Mouse (Mus musculus) intestine, embryonic 16.5 days (tissue): Measurements from ENCODE around the gene Rbm28. TPM values are rescaled to one million over a fixed set of nuclear protein-coding genes. Genes with fewer than 3 reads are reported as not detected.

Experiments
- ATAC-seq: fragments of 200-750 bp; cut with Nextera tagmentation; 2 replicates; pipeline ENCODE4 v1.8.0; 2017; ENCODE audit warnings: moderate TSS enrichment, moderate library complexity
- H3K27ac ChIP-seq: fragments of 300-500 bp; sonication (generic); 2 replicates; pipeline ENCODE4 v1.5.1; 2014; ENCODE audit warnings: mild to moderate bottlenecking, low read length
- H3K27me3 ChIP-seq: fragments of 300-500 bp; sonication (generic); replicated peaks from 2 replicates; pipeline ENCODE4 v1.6.1; 2014; ENCODE audit warnings: low read length, control low read depth, mixed read lengths; ENCODE audit not compliant: control insufficient read depth, insufficient read depth
- H3K36me3 ChIP-seq: fragments of 300-500 bp; sonication (generic); 2 replicates; pipeline ENCODE4 v1.6.1; 2014; ENCODE audit warnings: low read length, control low read depth; ENCODE audit not compliant: control insufficient read depth, insufficient read depth
- H3K4me1 ChIP-seq: fragments of 300-500 bp; sonication (generic); 2 replicates; pipeline ENCODE4 v1.6.1; 2014; ENCODE audit warnings: low read length, control low read depth, mixed read lengths; ENCODE audit not compliant: control insufficient read depth, insufficient read depth
- H3K4me2 ChIP-seq: fragments of 300-500 bp; sonication (generic); 2 replicates; pipeline ENCODE4 v1.6.1; 2014; ENCODE audit warnings: low read depth, low read length, control low read depth
- H3K4me3 ChIP-seq: fragments of 300-500 bp; sonication (generic); 2 replicates; pipeline ENCODE4 v1.5.1; 2014; ENCODE audit warnings: mild to moderate bottlenecking, low read length
- H3K9ac ChIP-seq: fragments of 300-500 bp; sonication (generic); 2 replicates; pipeline ENCODE4 v1.6.1; 2014; ENCODE audit warnings: low read depth, low read length
- H3K9me3 ChIP-seq: fragments of 300-500 bp; sonication (generic); 2 replicates; pipeline ENCODE4 v1.6.1; 2016; ENCODE audit warnings: low read length, control low read depth; ENCODE audit not compliant: control insufficient read depth
- WGBS: fragments of 180-500 bp; shearing (Covaris S2); extraction: QIAGEN DNeasy Blood & Tissue Kit; methylation state at CpG from one replicate; pipeline ENCODE4 v1.1.7; 2014; 5-methylcytosine and 5-hydroxymethylcytosine counted together
- polyA plus RNA-seq: library from polyadenylated mRNA; unstranded; fragments of >200 nt; fragmentation: Nextera tagmentation; extraction: Ambion mirVana; gene quantifications from 2 replicates; pipeline ENCODE4 v1.2.1, GENCODE M21; 2015

Rbm28 gene
- polyA plus RNA-seq, 1 experiment from 2014 or later = 23.5 TPM

GRCm38 (mm10) chr6:29119990-29120389 lies 44.8 kb downstream of the Rbm28 start:
- Histone ChIP-seq H3K27me3 (no peaks in the 10 kb centered on the region), H3K4me1 (no peaks in the 10 kb centered on the region), H3K9me3 (no peaks in the 10 kb centered on the region), H3K9ac (no peak overlapping the region), H3K36me3 (peaks cover 6% of the 10 kb centered on the region; the same call in 1 of the 2 replicates), H3K4me3 (no peak overlapping the region), H3K4me2 (no peak overlapping the region), H3K27ac (no peak overlapping the region)
- 86% methylated on average over 13 of the region's 13 CpGs for WGBS
- no peak for ATAC-seq

DNA sequence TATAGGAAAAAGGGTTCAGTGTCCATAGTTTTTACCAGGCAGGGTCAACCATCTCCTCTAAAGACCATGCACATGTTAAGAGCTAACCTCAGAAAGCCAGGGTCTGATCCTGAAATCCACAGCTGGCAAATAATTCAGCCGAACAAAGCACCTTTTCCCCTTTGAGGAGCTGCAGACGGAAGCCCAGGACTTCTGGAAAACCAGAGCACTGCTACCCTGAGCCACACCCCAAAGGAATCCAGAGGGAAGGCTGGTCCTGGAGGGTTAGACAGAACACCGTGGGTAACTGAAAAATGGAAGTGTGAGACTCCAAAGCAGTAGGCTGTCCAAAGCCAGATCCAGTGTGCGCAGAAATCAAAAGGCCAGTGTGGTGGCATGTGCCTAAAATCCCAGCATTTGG lies 45.8 kb downstream of the Rbm28 start:
- Histone ChIP-seq H3K36me3 (no peaks in the 10 kb centered on the region), H3K27me3 (no peaks in the 10 kb centered on the region), H3K4me1 (no peaks in the 10 kb centered on the region), H3K9me3 (no peaks in the 10 kb centered on the region), H3K4me2 (no peak overlapping the region), H3K27ac (no peak overlapping the region), H3K9ac (no peak overlapping the region), H3K4me3 (no peak overlapping the region)
- ATAC-seq = no peak
- WGBS = 67% methylated on average over 4 of the region's 4 CpGs

DNA sequence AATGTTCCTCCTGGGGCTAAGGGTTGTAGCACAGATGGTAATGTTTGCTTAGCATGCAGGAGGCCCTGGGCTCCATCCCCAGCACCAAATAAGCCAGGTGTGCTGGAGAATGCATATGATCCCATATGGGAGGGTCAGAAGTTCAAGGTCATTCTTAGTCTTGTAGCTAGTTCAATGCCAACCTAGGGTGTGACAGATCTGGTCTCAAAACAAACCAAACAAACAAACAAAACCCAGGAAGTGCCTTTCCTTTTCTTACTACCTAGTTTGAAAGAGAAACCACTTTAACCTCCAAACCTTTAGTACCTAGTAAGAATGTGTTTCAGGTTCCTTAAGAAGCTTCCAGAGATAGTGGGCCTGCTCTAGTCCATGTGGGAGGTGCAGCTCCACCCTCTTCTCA lies 46.6 kb downstream of the Rbm28 start:
- Histone ChIP-seq H3K27me3 (no peaks in the 10 kb centered on the region), H3K4me2 (no peak overlapping the region), H3K36me3 (no peaks in the 10 kb centered on the region), H3K4me1 (no peaks in the 10 kb centered on the region), H3K9ac (no peak overlapping the region), H3K27ac (no peak overlapping the region), H3K4me3 (no peak overlapping the region), H3K9me3 (no peaks in the 10 kb centered on the region)
- ATAC-seq = no peak

- Histone ChIP-seq H3K4me2 (no peak overlapping the region), H3K4me3 (no peak overlapping the region), H3K9ac (no peak overlapping the region), H3K9me3 (no peaks in the 10 kb centered on the region), H3K27ac (no peak overlapping the region), H3K36me3 (no peaks in the 10 kb centered on the region), H3K27me3 (no peaks in the 10 kb centered on the region), H3K4me1 (no peaks in the 10 kb centered on the region)
- WGBS = 55% methylated on average over 7 of the region's 7 CpGs
- ATAC-seq = no peak
Measured at GRCm38 (mm10) chr6:29117417-29118104, 47.2 kb downstream of the Rbm28 start.

GRCm38 (mm10) chr6:29115756-29116155 lies 49.0 kb downstream of the Rbm28 start:
- H3K4me3 ChIP-seq = no peak overlapping the region

GRCm38 (mm10) chr6:29111501-29111900 lies 53.3 kb downstream of the Rbm28 start:
- H3K27ac ChIP-seq = no peak overlapping the region
- WGBS = 87% methylated on average over 4 of the region's 4 CpGs
- no peaks in the 10 kb centered on the region for H3K36me3 ChIP-seq
- no peak overlapping the region for H3K4me3 ChIP-seq
- H3K4me2 ChIP-seq = no peak overlapping the region
- H3K9ac ChIP-seq = no peak overlapping the region
- ATAC-seq = no peak
- H3K27me3 ChIP-seq = no peaks in the 10 kb centered on the region
- no peaks in the 10 kb centered on the region for H3K4me1 ChIP-seq
- H3K9me3 ChIP-seq = peaks cover 6% of the 10 kb centered on the region; the same call in 1 of the 2 replicates

More at GRCm38 (mm10) chr6:29115756-29116155, 49.0 kb downstream of the Rbm28 start:
- no peaks in the 10 kb centered on the region for H3K27me3 ChIP-seq
- H3K9ac ChIP-seq = no peak overlapping the region
- ATAC-seq = no peak
- no peaks in the 10 kb centered on the region for H3K36me3 ChIP-seq
- 72% methylated on average over 7 of the region's 7 CpGs for WGBS
- H3K9me3 ChIP-seq = peaks cover 5% of the 10 kb centered on the region; the same call in 1 of the 2 replicates
- no peak overlapping the region for H3K4me2 ChIP-seq
- no peak overlapping the region for H3K27ac ChIP-seq
- no peaks in the 10 kb centered on the region for H3K4me1 ChIP-seq

- H3K4me1 ChIP-seq = no peaks in the 10 kb centered on the region
- no peaks in the 10 kb centered on the region for H3K27me3 ChIP-seq
- no peak for ATAC-seq
- H3K4me3 ChIP-seq = no peak overlapping the region
- no peak overlapping the region for H3K27ac ChIP-seq
- 79% methylated on average over 1 of the region's 1 CpGs for WGBS
- no peaks in the 10 kb centered on the region for H3K36me3 ChIP-seq
- H3K9me3 ChIP-seq = peaks cover 6% of the 10 kb centered on the region; the same call in 1 of the 2 replicates
- no peak overlapping the region for H3K4me2 ChIP-seq
- no peak overlapping the region for H3K9ac ChIP-seq
Measured at GRCm38 (mm10) chr6:29108376-29108775, 56.4 kb downstream of the Rbm28 start.

DNA sequence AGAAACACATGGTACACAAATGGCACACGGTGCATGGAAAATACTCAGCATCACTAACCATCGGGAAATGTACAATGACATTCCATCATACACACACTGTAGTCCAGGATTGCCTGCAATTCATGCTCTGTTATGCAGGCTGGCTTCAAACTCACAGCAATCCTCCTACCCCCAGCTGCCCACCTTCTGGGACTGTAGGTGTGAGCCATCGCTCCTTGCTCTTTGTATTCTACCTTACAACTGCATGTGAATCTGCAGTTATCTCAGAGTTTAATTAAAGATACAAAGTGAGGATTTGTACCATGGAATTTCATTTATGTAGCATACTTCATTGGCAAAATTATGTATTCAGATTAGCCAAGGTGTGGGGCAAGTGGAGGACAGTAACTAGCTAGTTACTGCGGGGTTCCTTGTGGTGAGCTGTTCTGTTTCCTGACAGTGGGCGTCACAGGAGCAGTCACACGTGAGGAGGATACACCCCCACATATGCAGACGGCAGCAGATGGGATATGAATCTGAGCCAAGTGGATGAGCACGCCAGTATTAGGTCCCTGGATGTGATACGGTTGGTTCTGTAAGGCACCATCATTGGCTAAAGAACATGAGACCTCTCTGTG lies 63.5 kb downstream of the Rbm28 start:
- 81% methylated on average over 9 of the region's 9 CpGs for WGBS
- H3K4me2 ChIP-seq = no peak overlapping the region
- no peaks in the 10 kb centered on the region for H3K36me3 ChIP-seq
- no peaks in the 10 kb centered on the region for H3K4me1 ChIP-seq
- H3K9ac ChIP-seq = no peak overlapping the region
- H3K4me3 ChIP-seq = no peak overlapping the region
- ATAC-seq = no peak
- H3K9me3 ChIP-seq = no peaks in the 10 kb centered on the region
- H3K27me3 ChIP-seq = no peaks in the 10 kb centered on the region
- no peak overlapping the region for H3K27ac ChIP-seq

- Histone ChIP-seq H3K4me2 (no peak overlapping the region), H3K9me3 (no peaks in the 10 kb centered on the region; the same call in 1 of the 2 replicates), H3K4me3 (no peak overlapping the region), H3K9ac (no peak overlapping the region), H3K4me1 (no peaks in the 10 kb centered on the region), H3K27me3 (no peaks in the 10 kb centered on the region), H3K27ac (no peak overlapping the region), H3K36me3 (no peaks in the 10 kb centered on the region)
- 28% methylated on average over 3 of the region's 3 CpGs for WGBS
- ATAC-seq = no peak
Measured at GRCm38 (mm10) chr6:29100423-29100822, 64.4 kb downstream of the Rbm28 start.
